Mouse (Mus musculus) T-cell, adult 2 months (primary cell): Measurements from ENCODE around the gene BC005624.
A peak's percentile ranks its signal among the peaks of the same experiment; 100 is the strongest.

Experiments used
- DNase-seq: peaks from one replicate; pipeline ENCODE4 v3.0.0; 2022; ENCODE audit warnings: low spot score

The BC005624 gene

DNA sequence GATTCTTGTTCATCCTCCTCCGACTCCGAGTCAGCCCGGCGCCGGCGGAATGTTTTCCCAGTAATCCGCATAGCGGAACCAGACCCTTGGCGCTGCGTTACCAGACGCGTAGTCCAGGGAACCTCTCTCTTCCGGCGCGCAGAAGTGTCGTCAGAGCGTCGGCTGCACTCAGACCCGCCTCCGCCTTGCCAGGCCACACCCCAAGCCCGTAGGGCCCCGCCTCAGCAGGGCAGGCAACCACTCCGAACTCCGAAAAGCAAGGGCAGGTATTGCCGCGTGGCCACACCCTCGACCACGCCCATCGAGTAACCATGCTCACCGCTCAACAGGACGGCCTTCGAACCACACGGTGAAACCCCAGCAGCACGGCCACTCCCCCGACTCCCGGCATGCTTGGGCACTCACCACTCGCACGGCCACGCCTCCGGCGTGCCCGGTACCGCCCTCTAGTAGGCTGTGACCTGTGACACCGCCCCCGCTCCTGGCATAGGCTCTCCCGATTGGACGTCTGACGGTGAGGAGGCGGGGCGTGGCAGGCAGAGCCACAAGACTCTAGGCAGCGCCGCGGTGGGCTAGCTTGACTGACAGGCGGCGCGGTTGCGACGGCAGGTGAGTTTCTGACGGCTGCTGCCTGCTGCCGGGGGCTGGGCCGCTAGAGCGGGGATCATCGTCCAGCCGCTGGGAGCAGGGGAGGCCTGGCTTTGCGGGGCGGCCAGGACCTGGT is at the start of gene BC005624, which contains the start of gene Usp20:
BC005624 (minus strand) TSS at position 412 of the 724 bp plus-strand sequence.
Usp20 (plus strand) TSS at position 490 of the 724 bp plus-strand sequence.
- DNase-seq = peak; percentile 100

DNA sequence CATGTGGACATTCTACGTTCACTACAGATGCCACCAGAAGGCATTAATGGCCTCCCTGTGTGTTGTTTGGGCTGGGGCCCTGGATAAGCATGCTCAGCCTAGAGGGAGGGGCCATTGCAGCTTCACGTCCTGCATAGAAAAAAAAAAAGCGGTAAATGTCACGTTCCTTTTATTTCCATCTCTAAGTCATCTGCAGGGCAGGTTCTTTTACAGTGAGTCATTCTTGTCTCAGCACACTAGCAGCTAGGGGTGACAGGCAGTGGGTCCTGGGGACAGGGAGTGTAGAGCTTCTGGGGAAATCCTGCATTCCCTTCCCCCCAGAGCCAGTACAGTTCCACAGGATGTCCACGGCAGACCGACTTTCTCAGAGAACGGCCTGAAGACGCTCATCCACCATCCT is 44.6 kb upstream of the BC005624 start:
- DNase-seq = no peak

DNA sequence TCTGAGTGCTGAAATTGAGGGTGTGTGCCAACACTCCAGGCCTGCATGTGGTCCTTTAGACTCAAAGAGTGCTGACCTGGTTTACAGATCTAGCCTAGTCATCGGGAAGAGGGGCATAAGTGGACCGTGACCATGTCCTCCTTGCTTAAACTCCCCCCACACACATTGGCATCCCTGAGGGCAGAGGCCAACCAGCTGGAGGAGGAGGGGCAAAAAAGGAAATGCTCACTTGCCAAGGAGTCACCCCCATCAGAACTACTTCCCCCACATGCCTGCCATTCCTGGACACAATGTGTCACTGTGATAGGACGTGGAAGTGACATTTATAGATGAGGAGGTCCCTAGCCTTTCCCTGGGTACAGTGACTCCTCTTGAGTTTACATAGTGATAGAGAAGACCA is 43.5 kb upstream of the BC005624 start:
- no peak for DNase-seq

DNA sequence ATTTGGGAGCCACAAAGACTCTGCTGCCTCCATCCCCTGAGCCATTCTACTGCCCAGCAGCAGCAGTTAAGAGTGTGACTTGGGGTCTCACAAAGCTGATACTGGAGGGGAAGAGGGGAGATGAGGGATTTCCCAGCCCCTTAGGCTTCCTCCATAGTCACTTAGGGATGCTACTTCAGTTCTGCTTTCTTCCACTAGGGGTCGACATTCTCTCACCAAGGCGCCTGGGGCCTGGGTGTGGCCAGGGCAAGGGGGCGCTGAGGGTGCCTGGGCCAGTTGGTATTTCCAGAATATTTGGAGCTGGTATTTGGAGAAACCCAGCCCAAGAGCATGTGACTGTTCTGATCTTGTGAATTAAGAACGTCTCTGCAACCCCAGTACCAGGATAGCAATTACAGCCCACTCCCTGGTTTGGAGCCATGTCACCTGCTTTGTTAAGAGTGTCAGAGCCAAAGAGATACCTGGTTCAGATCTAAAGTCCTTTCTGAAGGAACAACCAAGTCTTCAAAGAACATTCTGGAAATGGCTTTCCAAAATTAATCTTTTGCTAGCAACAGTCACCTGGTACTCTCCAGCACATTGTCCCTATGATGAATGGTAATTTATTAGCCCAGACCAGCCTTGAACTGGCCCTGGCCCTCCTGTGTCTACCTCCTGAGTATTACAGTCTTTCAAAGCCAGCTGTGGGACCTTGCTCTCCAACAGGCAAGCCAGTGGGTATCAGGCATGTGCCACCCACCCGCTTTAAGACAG is 42.8 kb upstream of the BC005624 start:
- peak; percentile 61 for DNase-seq

DNA sequence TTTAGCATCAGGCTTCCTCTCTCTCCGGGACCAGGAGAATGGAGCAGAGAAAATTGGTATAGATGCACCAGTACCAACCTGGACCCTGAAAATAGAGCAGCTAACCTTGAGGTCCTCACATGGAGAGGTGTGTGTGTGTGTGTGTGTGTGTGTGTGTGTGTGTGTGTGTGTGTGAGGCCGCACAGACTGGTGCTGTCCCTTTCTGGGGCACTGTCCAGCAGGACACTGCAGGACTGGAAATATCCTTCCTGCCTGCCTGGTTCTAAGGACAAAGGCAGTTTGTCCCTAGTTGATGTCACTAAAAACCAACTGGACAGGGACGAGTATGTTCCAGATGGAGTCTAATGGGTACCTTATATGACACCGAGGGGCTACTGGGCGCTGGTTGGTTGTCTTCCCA is 41.9 kb upstream of the BC005624 start:
- no peak for DNase-seq

DNA sequence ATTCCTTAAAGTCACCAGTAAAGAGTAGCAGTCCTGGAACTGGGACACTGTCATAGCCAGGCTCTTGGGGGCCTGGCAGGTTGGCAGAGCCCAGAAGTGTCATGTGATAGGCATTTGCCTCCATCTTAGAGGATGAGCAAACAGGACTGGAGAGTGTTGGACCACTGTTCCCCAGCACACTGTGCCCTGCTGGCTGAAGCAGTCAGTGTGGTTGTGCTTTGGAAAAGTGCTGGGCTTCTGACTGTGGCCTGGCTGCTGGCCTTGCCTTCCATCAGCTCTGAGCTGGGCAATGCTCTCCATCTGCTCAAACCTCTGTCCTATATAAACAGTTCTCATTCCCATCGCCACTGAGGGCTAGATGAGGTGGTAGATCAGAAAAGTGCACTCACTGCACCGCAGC is 38.2 kb upstream of the BC005624 start:
- no peak for DNase-seq

DNA sequence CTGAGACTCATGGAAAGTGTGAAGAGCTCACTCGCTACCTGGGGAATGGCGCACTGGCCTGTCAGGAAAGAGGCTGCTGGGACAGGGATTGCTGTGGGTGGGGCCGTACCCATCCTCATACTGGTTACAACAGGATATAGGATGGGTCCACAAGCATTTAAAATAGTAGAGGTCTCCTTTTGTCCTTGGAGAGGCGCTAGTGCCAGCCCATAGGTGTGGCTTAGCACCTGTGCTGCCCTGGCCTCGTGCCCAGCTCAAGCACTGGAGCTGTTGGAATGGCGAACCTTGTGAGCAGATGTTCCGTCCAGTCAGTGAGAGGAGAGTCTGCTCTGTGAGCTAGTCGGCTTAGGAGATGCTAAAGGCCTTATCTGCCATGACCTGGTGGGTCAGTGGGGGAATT is 37.0 kb upstream of the BC005624 start:
- no peak for DNase-seq

DNA sequence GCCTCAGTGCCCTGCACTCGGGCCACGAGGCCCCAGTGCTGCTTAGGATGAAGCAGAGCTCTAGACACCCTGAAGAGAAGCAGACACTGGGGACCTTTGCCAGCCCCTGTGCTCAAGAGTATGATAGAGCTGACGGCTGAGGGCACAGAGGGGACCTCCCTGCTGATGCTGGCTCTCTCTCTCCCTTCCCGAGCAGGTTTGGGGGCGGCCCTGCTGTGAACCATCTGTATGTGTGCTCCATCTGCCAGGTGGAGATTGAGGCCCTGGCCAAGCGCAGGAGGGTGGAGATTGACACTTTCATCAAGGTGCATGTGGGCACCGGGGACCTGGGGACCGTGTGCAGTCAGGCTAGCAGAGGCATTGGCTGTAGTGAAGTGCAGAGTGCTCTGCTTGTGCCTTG is 36.5 kb upstream of the BC005624 start:
- no peak for DNase-seq

DNA sequence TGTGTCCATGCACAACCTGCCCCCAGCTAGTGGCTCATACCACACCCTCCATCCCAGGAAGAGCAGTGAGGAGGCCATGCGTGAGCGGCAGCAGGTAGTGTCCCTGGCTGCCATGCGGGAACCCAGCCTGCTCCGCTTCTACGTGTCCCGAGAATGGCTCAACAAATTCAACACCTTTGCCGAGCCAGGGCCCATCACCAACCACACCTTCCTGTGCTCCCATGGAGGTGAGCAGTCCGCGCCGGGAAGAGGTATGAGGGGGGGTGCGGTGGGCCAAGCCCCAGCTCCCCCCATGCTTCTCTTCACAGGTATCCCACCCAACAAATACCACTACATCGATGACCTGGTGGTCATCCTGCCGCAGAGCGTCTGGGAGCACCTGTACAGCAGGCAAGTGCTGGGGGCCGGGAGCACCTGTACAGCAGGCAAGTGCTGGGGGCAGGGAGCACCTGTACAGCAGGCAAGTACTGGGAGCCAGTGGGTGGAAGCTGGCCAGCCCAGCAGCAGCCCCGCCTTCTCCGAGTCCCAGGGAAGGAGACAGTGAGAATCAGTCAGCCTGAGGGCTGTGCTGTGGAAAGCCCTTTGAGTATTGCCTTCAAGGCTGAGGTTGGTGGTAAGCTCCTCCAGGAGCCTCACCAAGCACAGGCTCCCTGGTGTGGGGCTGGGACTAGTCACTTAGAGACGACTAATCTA is 35.8 kb upstream of the BC005624 start:
- no peak for DNase-seq

DNA sequence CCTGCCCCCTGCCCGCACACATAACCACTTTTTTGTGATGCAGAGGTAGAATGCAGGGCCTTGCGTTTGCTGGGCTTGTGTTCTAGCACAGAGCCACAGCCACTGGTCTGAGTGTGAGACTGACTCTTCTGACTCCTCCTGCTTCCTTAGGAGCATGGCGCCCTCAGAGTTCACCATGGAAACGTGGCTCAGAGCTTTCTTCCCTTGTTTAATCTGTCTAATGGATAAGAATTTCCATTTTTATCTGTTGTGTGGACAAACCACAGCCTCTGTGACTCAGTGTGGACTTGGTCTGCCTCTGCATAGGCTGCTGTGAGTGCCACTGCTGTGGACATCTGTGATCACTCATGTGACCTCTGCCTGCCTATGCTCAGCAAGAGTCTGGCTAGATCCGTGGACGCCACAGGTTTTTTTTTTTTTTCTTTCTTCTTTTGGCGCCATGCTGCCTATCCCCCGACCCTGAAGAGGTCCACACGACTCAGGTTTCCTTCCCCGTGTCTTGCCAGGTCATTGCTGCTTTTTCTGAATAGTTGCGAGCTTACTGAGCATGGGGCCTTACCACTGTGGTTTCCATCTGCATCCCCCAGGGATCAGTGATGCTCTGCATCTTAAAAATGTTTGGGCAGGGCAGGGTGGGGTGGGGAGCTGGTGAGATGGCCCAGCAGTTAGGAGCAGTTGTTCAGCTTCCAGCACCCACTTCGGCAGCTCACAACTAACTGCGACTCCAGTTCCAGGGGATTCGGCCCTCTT is 31.5 kb upstream of the BC005624 start:
- no peak for DNase-seq

DNA sequence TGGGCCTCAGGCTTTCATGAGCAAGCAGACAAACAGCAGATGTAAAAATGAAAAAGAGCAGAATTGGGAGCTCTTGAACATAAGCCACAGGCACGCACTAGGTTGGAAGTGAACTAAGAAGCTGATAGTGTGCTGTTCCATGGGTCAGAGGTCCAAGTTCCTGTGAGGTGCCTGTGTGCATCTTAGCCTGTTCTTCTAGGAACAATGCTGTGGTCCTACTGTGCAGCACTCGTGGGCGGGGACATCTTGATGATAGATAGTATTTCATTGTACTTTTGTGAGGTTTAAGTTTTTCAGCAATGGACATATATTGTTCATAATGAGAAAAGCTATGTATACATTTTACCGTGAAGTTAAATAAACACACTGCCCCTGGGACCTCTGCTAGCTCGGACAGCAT is 25.2 kb upstream of the BC005624 start:
- DNase-seq = no peak

DNA sequence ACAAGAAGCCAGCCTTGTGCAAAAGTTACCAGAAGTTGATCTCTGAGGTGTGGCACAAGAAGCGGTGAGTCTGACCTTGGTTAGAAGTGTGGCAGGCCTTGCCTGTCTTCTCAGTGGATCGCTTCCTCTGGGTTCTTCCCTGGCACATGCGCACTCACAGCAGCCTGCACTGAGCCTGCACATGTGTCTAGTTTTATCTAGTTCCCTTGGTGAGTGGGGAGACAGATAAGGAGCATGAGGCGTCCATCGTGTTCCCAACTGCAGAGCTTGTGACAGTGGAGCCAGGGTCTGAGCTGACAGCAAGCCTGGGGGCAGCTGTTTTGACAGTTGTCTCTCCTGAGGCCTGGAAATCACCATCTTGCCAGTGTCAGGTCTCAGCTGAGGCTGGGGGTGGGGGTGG is 24.4 kb upstream of the BC005624 start:
- DNase-seq = peak; percentile 33

DNA sequence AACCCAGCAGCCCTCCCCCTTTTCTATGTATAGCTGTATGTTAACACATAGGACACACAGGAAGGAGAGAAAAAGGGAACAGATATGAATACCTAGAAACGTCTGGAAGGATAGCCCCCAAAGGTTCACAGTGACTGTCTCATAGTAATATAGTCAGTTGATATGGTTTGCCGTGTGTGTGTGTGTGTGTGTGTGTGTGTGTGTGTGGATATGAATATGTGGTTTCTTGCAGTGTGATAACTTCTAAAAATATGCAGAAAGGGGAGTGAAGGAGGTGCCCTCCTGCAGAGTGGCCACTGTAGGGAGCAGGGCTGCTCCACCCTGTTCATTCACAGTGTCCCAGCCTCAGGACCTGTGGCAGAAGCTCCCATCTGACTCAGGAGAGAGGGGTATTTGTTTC is 23.5 kb upstream of the BC005624 start:
- DNase-seq = no peak

DNA sequence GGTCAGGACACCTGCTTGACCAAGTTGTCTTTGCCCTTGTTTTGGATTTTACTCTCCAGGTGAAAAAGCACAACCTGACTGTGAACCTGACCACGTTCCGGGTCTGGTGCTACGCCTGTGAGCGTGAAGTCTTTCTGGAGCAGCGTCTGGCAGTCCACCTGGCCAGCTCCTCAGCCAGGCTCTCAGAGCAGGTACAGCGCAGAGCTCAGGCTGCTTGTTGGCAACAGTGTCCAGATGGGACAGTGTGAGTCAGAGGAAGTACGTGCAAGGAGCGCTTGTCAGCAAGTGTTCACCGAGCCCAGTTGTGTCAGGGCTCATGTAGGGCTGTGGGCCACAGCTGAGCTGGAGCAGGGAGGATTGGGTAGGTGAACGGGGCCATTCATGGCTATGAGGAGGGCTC is 20.9 kb upstream of the BC005624 start:
- DNase-seq = no peak

DNA sequence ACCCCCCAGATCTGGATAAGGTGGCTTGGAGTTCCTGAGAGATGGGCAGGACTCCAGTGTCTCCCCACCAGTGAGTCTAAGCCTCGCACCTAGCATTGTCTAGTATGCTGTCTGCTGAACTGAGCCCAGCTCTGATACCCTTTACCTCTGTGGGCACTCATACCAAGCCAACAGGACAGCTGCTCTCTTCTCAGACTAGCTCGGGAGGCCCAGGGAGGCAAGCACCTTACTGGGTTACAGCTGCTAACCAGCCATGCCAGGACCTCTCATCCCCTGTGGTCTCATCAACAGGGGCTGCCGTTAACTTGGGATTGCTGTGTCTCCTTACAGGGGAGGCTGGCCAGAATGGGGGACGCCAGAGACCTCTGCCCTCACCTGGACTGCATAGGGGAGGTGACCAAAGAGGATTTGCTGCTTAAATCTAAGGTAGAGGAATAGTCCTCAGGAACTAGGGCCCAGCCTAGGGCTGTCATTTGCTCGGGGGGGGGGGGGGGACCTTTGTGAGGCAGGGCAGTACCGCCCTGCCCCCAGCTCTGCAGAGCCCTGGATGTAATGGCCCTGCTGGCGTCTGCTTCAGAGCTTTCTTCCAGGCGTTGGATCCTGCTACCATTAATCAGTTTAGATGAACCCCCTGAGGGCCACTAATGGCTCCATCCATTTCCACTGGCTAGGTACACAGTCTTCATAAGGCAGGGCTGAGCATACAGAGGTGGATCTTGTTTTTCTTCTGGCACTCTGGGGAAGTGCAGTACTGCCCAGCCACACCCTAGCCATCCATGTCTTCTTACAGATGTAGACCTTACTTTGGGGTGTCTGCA is 16.7 kb upstream of the BC005624 start:
- no peak for DNase-seq

DNA sequence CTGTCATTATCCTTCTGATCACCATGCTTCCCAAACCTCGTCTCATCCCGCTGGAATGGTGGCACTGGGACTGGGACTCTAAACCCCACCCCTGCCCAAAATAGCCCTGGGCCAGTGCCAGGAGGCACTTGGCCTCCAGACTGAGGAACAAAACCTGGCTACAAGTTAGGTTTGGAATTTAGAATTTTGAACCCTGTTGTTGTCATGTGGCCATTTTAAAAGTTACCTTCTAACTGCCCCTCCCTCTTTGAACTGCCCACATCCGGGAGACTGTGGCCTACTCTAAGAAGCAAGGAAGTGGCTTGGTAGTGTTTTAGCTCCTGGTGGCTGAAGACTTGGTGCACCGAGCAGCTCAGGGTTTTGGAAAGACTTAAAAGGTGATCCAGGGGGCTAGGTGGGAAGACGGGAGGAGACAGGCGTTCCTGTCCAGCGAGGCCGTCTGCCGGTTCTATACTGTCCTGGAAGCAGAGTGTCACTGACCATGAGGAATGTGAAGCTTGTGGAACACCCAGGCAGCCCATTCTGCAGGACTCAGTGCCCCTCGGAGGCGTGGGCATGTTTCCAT is 13.5 kb upstream of the BC005624 start:
- peak; percentile 27 for DNase-seq

DNA sequence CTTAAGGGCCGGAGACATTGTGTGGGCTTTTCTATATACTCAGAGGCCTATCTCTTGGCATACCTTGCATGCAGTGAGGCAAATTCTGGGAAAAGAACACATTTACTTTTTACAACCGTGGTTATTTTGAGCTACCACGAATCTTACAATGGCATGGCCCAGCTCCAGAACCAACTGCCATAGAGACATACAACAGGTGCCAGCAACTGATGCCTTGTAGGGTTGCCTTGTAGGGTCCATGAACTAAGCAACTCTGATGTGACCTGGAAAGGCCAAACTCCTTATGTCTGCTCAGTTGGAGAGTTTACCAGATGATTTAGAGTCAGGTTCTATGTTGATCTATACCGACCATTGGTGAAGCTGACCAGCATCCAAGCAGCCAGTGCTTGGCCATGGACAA is 12.9 kb upstream of the BC005624 start:
- no peak for DNase-seq

DNA sequence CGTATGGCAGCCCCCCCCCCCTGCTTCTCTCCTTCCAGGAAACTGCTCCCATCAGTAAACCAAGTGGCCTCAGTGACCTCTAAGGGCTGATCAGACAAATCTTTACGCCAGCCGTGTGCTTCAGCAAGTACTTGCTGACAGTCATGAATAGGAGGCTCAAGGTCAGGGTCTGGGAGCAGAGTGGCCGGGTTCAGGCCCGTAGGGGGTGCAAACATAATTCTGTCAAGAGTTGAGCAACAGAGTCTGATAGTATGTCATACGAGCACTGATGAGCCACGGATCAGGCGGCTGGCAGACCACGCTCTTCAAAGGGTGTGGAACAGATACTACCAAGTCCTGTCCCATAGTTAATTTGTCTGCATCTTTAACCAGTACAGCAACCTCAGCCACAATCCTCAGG is 8.2 kb upstream of the BC005624 start:
- no peak for DNase-seq

DNA sequence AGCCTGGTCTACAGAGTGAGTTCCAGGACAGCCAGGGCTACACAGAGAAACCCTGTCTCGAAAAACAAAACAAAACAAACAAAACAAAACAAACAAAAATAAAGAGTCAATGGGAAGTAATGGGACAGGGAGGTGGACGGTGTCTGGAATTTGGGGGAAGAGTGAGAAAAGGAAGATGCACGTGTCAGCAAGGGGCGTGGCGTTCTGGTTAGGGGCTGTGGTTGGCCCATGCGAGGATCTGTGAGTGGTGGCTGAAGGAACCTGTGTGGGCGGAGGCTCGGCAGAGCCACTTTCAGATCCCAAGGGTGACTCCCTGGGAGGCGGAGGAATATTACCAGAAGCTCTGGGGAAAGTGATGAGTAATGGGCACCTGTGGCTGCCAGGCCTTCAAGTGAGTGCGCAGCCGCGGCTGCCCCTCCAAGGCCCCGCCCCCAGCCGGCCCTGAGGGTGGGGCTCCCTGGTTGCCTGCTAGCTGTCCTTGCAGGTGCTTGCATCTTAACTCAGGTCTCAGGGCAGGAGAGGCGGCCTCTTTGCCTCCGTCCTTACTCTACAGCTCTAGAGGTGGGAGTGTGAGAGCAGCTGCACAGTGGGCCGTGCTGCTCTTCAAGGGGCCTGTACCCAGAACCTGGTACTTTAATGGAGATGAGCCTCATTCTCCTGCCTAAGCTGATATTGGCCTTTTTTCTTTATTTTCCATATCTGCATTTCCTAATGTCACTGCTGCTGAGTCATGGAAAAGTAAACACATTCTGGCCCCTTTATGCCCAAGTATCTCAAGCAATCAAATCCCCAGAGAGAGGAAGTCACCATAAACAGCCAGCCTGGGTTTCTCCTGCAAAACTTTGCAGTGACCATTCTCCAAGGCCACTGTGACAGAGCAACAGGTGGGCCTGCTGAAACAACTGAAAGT is 3.4 kb upstream of the BC005624 start:
- DNase-seq = peak; percentile 31

DNA sequence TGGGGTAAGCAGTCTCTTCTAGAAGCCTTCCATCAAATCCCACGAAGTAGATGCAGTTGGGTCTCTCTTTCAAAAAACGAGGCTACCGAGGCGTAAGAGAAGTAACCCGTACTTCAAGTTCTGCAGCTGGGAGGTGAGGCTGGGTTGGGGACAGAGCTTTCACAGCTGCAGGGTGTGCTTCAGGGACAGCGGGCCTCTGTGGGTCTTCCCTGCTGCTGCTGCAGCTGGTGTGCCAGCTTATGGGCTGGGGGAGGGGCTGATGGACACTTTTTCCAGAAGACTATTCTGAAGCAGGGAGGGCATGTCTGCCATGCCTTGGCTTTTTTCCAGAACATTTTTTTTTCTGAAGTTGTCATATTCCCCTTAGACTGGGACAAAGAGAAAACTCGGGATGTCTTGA is 1.0 kb upstream of the BC005624 start:
- no peak for DNase-seq
